Mouse (Mus musculus) G1E (cell line): ENCODE measurements around the gene Cd300a.

Experiments used
- CTCF ChIP-seq: IDR thresholded peaks from 2 replicates; pipeline ENCODE4 v1.5.1; 2012; ENCODE audit warnings: low read depth, low read length, inconsistent platforms, mixed read lengths
- POLR2AphosphoS5 ChIP-seq: IDR thresholded peaks from 2 replicates; pipeline ENCODE4 v1.6.1; 2012; ENCODE audit warnings: low read depth, low read length, inconsistent platforms; ENCODE audit not compliant: insufficient replicate concordance

DNA sequence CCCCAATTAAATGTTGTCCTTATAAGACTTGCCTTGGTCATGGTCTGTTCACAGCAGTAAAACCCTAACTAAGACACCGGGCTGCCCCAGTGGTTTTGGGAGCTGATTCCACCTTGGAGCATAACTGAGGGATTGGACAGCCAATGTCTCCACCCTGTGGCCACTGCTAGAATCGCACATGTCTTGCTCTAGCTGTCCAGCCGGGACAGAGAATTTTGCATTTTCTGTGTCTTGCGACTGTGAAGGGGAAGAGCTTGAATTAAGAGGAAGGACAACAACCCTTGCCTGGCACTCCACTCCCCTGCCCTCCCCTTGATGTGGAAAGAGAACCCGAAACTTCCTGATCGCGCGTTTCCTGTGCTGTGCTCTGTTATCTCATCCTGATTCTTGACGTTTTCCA lies 23.0 kb downstream of the Cd300a start:
- no peak for TF ChIP-seq CTCF
- TF ChIP-seq POLR2AphosphoS5, result no peak
